Mouse (Mus musculus): ENCODE measurements around the gene Gapdhs.

- TF ChIP-seq GATA1 (IDR thresholded peaks at IDR 0.05; ENCODE audit: low read length) = no peak
- no peak for TF ChIP-seq TAL1 (IDR thresholded peaks at IDR 0.05; ENCODE audit: low read length)
Observed at GRCm38 (mm10) chr7:30776104-30776503, 32.6 kb upstream of the Gapdhs start.

Data from erythroblast, embryonic 14.5 days (primary cell).